Mouse (Mus musculus) cerebral cortex, adult 2 months (tissue): ENCODE data around the gene Slc15a1.

ENCODE experiments used
- WGBS: fragments of 180-500 bp; shearing (Covaris S2); methylation state at CpG from one replicate; pipeline ENCODE4 v1.1.7; 2018; 5-methylcytosine and 5-hydroxymethylcytosine counted together

Slc15a1 gene

DNA sequence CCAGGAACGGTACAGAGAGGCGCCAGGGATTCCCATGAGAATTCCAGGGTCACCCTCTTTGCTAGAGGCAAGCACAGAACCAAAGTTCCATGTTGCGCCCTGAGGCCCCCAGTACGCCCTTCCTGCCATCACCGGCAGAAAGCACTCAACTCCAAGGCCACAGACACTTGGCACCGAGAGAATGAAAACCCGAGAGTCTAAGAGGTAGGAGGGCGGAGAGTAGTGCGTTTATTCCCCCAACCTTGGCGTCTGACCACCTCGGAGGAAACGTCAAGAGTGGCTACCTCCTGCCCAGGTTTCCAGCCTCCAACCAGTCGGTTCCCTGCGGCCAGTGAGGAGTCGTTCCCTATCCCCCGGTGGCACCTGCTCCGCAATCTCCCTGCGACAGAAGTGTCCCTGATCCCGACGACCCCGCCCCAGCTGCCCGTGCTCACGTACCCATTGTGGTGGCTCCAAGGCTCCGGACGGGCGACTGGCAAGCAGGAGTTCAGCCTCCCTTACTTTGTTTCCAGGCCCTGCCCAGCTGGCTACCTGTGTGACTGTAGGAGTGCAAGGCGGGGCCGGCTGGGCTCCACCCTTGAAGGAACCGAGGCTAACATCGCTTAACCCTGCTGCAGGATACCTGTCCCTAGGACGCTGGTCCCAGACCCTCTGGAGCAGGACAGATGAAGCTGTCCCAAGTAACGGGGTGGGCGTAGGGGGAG lies at the start of gene Slc15a1:
Slc15a1 (minus strand) TSS at position 472 of the 704 bp plus-strand sequence.
- 22% methylated on average over 33 of the region's 33 CpGs for WGBS

DNA sequence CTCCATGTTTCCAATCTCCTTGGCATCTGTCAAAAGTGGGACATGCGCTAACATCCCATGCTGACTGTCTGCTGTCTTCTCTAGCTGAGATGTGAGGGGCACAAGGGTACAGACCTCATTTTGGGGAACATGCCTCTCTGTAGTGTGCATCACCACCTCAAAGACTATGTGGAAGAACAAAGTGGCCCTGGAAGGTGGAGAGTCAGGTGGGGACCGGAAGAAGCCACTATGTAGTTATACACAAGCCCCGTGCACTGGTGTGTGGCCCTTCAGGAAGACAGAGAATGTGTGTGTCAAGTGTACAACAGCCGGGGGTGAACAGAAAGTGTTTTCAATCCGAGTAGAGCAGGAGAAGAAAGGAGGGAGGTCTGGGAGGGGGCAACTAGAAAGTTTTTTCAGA lies 47.5 kb upstream of the Slc15a1 start:
- 81% methylated on average over 5 of the region's 5 CpGs for WGBS

DNA sequence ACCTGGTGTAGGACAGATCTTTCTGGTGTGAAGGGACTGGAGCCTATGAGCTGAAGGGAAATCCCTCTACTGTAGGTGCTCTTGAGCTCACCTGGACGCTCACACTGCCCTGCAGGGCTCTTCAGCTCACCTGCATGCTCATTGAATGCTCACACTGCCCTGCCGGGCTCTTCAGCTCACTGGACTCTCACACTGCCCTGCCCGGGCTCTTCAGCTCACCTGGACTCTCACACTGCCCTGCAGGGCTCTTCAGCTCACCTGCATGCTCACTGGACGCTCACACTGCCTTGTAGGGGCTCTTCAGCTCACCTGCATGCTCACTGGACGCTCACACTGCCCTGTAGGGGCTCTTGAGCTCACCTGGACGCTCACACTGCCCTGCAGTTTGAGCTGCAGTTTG lies 44.8 kb upstream of the Slc15a1 start:
- 86% methylated on average over 6 of the region's 6 CpGs for WGBS

DNA sequence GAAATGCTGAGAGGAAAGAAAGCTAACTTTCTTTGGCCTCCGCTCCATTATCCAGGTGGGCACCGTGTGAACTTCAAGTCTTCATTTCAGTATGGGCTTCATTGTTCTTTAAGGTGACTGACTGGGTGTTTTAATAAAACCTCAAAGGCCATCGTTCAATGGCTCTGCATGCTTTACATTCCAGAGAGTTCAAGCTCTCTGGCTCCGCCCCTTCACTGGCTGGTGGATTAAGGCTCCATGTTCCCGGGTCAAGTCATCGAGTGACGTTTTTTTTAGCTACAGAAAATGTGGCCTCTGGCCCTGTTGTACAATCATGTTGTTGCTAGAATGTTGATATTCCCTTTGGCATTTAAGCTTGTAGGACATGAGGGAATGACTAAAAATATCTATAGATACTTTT lies 42.7 kb upstream of the Slc15a1 start:
- WGBS: 54% methylated on average over 7 of the region's 7 CpGs

DNA sequence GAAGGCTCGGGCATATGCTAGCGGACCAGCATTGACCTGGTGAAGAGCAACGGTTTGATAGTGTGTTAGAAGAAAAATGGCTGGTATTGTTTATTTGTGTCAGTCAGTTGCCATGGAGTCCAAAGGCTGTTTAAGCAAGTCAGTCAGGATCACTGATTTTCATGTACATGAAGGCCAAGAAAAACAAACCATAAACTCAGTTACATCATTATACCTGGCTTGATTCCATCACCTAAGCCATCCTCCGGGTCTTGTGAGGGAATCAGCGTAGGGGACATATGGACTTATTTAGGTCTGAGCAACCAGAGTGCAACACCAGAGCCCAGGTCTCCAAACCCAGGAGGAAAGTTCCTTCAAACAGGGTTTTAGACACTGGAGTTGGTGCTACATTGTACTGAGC lies 41.6 kb upstream of the Slc15a1 start:
- WGBS: 82% methylated on average over 5 of the region's 5 CpGs

DNA sequence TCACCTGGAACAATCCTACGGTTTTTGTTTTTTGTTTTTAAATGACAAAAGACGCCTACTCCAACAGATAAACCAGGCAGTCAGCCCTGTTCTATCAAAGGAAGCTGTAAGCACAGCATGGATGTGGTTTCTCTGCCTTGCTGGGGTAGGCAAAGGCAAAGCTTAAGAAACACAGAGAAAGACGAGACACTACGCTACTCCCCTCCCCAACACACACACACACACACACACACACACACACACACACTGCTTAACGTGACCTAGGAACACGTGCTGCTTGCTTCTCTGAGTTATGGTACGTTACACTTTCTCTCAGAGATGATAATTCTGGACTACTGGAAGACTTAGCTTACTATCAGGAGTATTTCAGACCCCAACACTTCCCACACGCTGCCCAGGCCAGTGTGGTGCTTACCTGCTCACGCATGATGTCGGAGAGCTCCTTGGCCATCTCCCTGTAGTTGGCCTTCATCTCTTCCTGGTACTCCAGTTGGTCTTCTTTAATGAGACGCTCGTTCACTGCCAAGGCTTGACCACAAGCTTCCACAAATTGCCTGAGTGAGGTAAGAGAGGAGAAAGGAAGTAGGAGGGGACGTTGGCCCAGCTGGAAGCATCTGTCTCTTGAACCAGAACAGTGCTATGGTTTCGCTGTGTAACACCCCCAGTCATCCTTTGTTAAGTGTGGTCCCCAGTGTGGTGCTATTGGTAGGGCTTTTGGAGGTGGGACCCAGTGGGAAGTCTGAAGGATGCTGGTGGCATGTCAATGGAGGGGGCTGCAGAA lies 40.7 kb upstream of the Slc15a1 start:
- 86% methylated on average over 14 of the region's 14 CpGs for WGBS

DNA sequence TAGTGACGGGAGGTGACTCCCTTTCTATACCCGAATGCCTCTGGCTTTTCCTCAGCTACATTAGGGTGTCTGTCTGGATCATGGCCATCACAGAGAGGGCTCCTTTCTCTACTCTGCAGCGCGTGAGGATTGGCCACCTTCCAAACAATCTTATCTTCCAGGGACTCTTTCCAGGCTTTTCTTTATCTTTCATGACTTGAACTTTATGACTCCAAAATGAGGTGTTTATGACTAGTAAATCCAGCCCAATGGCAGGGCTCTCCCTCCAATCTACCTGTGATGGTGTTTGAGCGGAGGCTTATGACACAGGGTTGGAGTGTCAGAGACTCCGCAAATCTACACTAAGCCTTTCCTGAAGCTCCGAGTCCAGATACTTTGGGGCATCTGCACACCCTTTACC lies 36.2 kb upstream of the Slc15a1 start:
- WGBS: 75% methylated on average over 7 of the region's 7 CpGs

DNA sequence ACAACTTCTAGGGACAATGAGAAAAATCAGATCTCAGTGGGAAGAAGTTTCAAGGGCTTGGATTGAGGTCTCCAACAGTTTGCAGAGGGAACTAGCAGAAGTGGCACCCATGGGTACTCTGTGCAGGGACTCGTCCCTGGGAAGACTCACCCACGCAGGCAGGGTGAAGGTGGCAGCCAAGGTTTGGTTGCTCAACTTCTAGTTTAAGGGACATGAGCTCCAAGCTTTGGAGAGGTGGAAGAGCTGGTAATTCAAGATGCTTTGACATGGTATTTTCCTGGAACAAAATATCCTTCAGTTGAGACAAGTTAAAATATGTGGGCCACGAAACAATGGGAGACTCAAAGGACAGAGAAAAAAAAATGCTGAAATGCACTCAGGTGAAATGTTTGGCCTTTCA lies 29.4 kb upstream of the Slc15a1 start:
- 74% methylated on average over 3 of the region's 3 CpGs for WGBS

DNA sequence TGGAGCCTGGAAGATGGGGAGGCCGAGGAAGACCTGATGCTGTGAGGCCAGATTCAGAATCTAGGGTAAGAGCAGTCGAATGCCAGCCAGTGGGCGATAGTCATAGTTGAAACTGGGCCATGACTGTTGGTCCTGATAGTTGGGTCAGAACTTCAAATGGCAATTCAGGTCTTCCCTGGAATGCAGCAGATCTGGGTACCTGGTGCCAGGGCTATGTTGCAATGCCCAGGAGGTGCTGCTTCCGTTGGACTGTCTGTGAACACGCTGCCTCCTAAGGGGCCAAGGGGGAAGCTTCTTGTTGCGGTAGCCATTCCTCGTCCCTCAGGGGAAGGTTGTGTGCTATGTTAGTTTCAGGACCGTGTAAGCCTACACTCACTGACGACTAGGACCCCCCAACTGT lies 25.8 kb upstream of the Slc15a1 start:
- WGBS: 85% methylated on average over 9 of the region's 9 CpGs

DNA sequence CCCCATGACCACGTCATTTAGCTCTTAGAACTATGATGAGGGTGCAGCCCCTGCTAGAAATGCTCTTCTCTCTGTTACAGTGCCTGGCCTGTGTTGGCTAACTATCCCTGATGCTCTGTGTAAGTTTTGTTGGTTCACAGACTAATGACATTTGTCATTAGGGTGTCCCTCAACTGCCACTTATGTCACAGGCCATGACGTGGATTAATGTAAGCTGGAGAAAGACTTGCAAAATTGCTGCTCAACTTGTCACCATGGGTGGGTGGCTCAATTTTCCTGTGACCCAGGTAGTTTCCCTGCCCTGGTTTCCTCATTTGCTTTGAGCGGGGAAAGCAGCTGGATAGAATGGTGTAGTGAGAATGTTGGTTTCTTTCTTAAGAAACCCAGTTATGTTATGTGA lies 22.8 kb upstream of the Slc15a1 start:
- 88% methylated on average over 3 of the region's 3 CpGs for WGBS

DNA sequence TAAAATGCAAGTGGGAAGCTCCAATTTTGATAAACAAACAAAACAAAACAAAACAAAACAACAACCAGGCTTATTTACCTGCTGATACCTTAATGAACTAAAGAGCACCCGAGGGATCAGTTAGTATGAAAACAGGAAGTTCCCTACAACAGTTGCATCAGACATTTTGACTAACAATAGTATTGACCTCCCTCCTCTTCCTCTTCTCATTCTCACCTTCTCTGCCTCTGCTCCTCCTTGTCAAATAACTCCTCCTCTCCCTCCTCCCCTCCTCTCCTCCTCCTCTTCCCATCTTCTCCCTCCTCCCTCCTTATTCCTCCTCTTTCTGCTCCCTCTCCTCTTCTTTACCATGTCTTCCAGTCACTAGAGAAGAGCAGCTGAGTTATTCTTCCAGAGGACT lies 22.1 kb upstream of the Slc15a1 start:
- WGBS: 76% methylated on average over 1 of the region's 1 CpGs

DNA sequence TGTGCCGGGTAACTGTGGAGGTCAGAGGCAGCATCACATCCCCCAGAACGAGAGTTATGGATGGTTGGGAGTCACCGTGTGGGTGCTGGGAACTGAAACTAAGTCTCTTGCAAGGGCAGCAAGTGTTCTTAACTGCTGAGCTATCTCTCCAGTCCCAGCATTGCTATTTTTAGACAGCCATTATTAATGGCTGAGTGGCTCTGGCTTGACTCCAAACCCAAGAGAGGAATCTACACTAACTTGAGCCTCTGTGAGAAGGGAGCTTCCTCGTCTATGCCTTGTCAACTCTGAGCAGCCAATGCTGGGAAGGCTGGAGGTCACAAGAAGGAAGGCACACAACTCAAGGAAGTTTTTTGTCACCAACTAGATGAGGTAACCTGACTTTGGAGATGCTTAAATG lies 16.7 kb upstream of the Slc15a1 start:
- WGBS: 72% methylated on average over 4 of the region's 4 CpGs

DNA sequence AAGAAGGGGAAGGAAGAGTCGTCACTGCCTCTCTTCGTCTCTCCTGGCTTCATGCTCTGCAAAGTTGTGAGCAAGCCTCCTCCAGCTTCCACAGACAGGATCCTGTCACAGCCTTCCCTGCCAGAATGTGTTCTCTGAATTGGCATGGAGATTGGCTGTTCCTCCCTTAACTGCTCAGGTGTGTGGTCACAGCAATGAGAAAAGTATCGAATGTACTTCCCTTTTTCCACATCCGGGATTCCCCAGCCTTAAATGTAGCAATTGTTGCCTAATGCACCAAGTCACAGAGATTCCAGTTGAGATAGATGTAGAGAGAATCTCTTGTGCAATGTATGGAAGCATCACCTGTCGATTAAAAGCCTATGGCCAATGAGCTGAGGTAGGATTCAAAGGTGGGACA lies 11.8 kb upstream of the Slc15a1 start:
- WGBS: 78% methylated on average over 5 of the region's 5 CpGs

DNA sequence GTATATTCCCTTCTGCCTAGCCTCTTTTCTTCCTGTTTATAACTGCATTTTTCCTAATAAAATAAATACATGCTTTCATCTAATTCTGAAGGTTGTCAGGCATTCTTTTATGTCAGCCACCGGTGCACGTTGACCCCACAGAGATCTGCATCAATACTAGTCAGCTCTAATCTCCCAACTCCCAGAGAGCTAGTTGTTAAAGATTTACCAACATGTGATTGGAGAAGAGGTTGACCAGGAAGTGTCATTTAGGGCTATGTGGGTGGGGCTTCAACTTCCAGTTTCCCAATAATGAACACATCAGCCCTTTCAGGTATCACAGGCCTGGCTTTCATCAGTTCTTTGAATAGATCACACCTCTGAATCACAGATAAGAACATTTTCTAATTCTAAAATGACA lies 3.9 kb upstream of the Slc15a1 start:
- 83% methylated on average over 2 of the region's 2 CpGs for WGBS

DNA sequence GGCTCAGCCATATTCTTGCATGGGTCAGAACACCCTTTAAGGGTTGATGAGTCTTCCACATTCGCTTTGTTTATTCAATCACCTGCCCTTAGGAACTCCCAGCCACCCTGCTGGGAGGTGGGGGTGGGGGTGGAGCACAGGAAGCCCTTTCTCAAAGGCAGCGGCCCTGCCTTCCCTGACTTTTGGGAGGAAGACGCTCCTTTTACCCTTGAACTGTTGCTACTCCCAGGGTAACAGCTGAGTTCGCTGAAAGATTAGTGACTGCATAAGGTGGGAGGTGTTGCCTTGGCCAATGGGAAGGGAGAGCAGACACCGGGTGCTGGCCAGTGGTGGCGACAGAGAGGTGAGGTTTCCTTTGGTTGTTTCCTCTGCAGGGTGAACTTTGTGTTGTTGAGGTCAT lies 1.3 kb upstream of the Slc15a1 start:
- WGBS: 56% methylated on average over 6 of the region's 6 CpGs

DNA sequence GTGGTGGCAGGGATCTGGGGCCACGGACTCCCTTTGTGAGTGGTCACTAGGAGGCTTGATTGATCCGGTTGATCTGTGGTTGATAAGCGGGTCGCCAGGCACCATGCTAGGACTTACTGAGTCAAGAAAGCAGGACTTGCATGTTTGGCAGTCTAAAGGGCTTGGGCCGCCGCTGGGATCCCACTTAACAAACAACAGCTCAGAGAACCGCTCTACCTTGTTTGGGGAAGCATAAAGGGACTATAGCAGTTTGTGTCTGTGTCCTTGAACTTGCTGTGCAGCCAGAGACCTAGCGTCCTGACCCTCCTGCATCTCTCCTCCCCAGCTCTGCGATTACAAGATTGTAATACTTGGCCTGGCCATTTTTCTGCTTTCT lies 421 bp upstream of the Slc15a1 start:
- 53% methylated on average over 9 of the region's 9 CpGs for WGBS

DNA sequence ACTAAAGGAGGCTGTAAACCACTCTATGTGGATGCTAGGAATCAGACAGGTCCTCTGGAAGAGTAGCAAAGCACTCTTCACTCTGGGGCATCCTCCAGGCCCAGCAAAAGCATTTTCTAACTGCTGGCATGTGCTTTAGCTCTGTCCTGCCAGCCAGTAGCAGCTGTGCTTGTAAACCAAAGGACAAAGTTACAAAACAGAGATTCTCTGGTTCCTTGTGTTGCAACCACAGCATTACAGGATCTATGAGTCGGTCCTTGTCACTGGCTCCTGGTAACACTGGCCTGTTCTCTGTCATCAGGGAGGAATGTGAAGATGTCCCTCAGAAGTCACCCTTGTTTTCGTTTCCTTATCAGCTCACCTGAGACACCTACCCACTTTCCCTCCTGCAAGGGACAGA lies 4.5 kb downstream of the Slc15a1 start:
- 70% methylated on average over 2 of the region's 2 CpGs for WGBS

DNA sequence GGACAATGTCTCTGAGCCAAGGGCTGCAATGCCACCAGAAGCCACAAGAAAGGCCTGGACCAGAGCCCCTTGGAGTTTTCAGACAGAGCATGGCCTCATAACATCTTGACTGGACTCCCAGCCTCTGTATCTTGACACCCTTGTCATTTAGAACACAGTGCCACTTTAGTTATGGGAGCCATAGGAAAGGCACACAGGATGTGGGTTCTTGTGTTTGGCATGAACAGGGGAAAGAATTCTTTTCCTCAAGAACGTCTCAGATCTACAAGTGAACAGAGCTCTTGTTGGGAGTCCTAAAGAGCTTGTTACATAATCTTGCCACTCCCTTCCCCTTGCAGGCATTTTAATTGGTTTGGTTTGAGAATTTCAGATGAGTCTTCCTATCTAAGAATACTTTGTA lies 5.3 kb downstream of the Slc15a1 start:
- 14% methylated on average over 1 of the region's 1 CpGs for WGBS

DNA sequence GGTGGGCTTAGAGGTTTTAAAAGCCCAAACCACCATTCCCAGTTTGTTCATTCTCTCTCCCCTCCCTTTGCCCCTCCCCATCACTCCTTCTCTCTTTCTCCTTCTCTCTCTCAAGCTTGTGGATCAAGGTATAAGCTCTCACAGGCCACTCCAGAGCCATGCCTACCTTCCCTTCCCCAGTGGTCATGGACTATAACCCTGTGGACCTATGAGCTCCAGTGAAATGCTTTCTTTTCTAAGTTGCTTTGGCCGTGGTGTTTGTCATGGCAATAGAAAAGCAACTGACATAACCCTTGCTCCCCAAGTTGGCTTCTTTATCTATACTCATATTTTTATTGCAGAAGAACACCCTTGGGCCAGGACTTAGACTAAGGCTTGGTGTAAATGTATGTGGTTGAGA lies 7.3 kb downstream of the Slc15a1 start:
- WGBS: 96% methylated on average over 1 of the region's 1 CpGs

DNA sequence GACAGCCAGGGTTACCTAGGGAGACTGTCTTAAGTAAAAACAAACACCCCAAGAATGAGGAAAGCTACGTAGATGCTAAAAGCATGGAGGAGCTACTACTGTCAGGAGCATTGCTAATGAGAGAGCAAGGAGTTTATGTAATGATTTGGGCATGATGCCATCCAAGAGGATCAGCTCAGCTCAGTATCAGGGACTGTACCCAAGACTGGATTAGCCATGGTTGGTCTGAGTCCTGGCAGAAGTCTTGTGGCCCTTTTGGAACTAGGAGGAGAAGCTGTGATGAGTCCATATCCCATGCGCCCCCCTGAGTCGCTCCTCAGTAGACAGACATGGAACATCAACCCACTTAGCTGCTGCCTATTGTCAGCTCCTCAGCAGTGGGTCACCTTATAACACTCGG lies 9.3 kb downstream of the Slc15a1 start:
- WGBS: 76% methylated on average over 4 of the region's 4 CpGs

DNA sequence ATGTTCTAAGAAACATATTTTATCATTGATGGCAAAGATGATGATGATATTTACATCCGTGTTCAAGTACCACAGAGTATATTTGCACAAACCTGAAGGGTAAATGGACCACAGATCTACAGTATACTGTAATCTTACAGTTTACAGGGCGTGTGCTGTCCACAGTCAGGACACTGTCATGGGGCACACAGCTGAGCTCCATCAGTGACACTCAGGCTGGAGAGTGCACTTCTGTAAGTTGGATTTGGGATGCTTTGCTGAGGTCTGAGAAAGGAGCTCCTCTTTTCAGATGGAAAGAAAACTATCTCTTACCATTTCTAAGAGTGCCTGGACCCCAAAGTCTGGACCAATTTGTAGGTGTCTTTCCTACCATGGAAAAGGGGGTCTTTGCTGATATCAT lies 9.9 kb downstream of the Slc15a1 start:
- WGBS: 95% methylated on average over 2 of the region's 2 CpGs

DNA sequence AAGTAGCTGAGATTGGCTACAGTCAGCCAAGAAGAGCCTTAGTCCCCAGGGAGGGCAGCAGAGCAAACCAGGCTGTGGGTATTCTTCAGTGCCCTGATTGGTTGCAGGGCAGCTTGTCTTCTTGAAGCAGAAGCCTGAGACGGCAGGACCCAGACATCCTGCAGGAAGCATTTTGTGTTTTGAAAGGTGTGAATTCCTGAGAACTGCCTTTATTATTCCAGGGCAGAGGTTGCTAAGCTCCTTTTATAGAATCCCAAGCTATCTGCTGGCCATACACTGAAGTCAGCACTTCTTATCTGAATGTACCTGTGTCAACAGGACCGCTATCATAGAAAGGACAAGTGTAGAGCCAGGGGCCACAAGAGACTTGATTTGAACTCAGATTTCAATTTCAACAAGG lies 10.8 kb downstream of the Slc15a1 start:
- 84% methylated on average over 2 of the region's 2 CpGs for WGBS

DNA sequence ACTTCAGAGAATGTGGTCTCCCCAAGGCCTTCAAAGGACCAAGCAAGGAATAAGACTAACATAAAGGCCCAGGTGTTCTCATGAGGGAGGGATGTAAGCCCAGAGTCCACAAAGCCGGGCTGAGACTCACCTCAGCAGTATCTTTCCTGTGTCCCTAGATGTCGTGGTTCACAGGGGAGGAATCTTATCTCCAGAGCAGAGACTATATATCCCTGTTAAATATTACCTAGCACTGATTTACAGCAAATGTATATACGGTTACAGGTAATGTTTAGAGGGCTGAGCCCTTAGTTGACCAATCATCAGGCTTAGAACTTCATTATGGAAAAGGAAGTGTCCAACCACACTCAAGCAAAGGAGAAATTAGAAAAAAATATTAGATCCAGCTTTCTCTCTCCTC lies 11.3 kb downstream of the Slc15a1 start:
- WGBS: 84% methylated on average over 3 of the region's 3 CpGs

DNA sequence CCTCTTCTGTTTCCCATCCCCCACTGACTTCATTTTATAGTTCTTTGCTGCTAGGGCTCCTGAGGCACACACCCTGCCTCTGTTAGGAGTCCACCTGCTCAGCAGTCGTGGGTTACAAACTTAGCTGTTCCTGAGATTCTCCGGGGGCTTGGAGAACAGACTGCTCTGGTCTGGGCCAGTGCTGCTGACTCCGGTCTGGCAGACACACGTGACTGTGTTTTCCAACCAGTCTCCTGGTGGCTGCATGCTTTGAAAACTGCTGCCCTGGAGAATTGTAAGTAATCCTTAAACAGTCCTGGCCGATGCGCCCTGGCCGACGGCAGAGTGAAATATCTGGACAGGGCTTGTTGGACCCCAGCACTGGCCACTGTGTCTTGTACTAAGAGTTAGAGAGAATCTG lies 12.7 kb downstream of the Slc15a1 start:
- 48% methylated on average over 8 of the region's 8 CpGs for WGBS
